13 mouse cellular contexts compared by ENCODE assay signal in the genomic region with DNA sequence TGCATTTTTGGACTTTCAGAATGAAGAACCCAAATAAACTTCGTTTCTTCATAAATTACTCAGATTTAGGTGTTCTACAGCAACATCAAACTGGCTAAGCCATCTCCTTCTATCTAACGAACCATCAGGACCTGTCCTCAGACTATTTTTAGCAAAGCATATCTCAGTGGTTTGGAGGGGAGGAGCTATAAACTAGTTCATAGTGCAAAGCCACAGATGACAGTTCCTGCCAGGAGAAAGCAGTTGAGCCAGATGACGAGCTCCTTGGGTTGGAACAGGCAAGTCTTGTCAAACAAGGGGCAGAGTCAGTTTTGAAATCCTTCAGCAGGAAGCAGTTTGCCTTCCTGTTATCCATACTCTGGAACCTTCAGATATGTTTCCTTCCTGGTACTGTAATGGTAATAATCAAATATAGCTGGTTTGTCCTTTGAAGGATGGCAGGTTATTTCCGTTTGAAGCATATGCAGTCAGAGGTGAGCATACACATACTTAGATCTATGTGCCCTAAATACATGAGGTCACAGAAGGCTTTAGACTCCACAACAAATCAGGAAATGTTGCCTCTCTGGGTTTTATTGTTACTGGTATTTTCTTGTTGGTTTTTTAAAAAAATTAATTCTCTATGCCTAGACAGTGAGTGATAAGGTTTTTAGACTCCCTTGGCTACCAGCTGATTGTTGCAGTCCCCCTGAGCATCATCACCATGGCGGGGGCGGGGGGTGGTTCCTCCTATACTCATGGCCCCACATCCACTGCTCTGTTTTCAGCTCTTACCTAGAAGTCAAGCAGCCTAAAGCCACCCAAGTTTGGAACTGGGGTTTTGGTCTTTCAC.
DNase-seq lines count a peak whose midpoint lies in the region; ATAC-seq and TF ChIP-seq lines count a peak whose summit lies in the region.
"Had no signal": no experiment of that assay in that cellular context is flagged by ENCODE, and none has a peak within 500 bp of the region (broad histone marks: within the 10 kb centered on the region; RNA-seq: fewer than 3 reads in every experiment).

No protein-coding gene starts in this region.

- H3K4me1 ChIP-seq in embryonic facial prominence, embryonic 13.5 days, result 0 out of 2 replicates have a peak, but pooled peaks cover 8% of the 10 kb centered on the region
- H3K4me1 ChIP-seq in embryonic facial prominence, embryonic 10.5 days, result peaks cover 2% of the 10 kb centered on the region; the same call in 1 of the 2 replicates
- H3K4me1 ChIP-seq in embryonic fibroblast, embryonic 13.5 days (ENCODE audit: control insufficient read depth, insufficient read depth, low read length), result 0 out of 2 replicates have a peak, but pooled peaks cover 3% of the 10 kb centered on the region
- no peaks in the 10 kb centered on the region for H3K4me1 ChIP-seq in forebrain, embryonic 14.5 days (ENCODE audit: control insufficient read depth, insufficient read depth, low read length)
- H3K4me1 ChIP-seq: kidney, embryonic 15.5 days had no signal

- H3K4me3 ChIP-seq in embryonic facial prominence, embryonic 13.5 days, result no peak overlapping the region
- no peak overlapping the region for H3K4me3 ChIP-seq in embryonic facial prominence, embryonic 10.5 days
- no peak overlapping the region for H3K4me3 ChIP-seq in embryonic fibroblast, embryonic 13.5 days (ENCODE audit: insufficient read depth, low read length)
- H3K4me3 ChIP-seq in forebrain, embryonic 14.5 days (ENCODE audit: low read depth, low read length), result no peak overlapping the region
- H3K4me3 ChIP-seq: kidney, embryonic 15.5 days had no signal

- no peak for DNase-seq in embryonic facial prominence, embryonic 10.5 days (ENCODE audit: low spot score)
- DNase-seq in thymus, postnatal 25 days, result peak; percentile 1
- no peak for DNase-seq in thymus, adult 18-20 months
- DNase-seq in naive thymus-derived CD4-positive, alpha-beta T cell, adult 2 months (ENCODE audit: low read depth), result peak; percentile 34
- no peak for DNase-seq in heart, postnatal 14 days
- DNase-seq in forebrain, embryonic 14.5 days (ENCODE audit: low spot score), result no peak
- DNase-seq: cerebellum, postnatal 25 days; heart, postnatal 36 days; left cerebral cortex, postnatal 4 days; thymus, postnatal 36 days had no signal

- ATAC-seq in embryonic facial prominence, embryonic 13.5 days (ENCODE audit: insufficient number of reproducible peaks, insufficient read depth, low FRiP score, low TSS enrichment, low read depth), result no peak
- ATAC-seq in forebrain, embryonic 14.5 days, result no peak

- H3K9ac ChIP-seq in embryonic facial prominence, embryonic 13.5 days, result no peak overlapping the region
- no peak overlapping the region for H3K9ac ChIP-seq in forebrain, embryonic 14.5 days (ENCODE audit: low read length)
- H3K9ac ChIP-seq: kidney, embryonic 15.5 days had no signal

- H3K4me2 ChIP-seq in embryonic facial prominence, embryonic 13.5 days, result no peak overlapping the region
- no peak overlapping the region for H3K4me2 ChIP-seq in forebrain, embryonic 14.5 days (ENCODE audit: low read length)
- H3K4me2 ChIP-seq: kidney, embryonic 15.5 days had no signal

- H3K27me3 ChIP-seq in embryonic facial prominence, embryonic 13.5 days, result peaks cover 50% of the 10 kb centered on the region
- H3K27me3 ChIP-seq in embryonic facial prominence, embryonic 10.5 days (replicated peaks; ENCODE audit: low read depth, poor library complexity, severe bottlenecking), result peaks cover 94% of the 10 kb centered on the region
- no peaks in the 10 kb centered on the region for H3K27me3 ChIP-seq in forebrain, embryonic 14.5 days (replicated peaks; ENCODE audit: control insufficient read depth, insufficient read depth, low read length)

- no peak for TF ChIP-seq POLR2A in embryonic fibroblast, embryonic 13.5 days (IDR thresholded peaks at IDR 0.05; ENCODE audit: low read depth, low read length)

- no peaks in the 10 kb centered on the region for H3K36me3 ChIP-seq in embryonic facial prominence, embryonic 13.5 days
- H3K36me3 ChIP-seq in embryonic facial prominence, embryonic 10.5 days (replicated peaks), result no peaks in the 10 kb centered on the region
- no peaks in the 10 kb centered on the region for H3K36me3 ChIP-seq in forebrain, embryonic 14.5 days (ENCODE audit: control insufficient read depth, insufficient read depth, low read length)
- H3K36me3 ChIP-seq: kidney, embryonic 15.5 days had no signal

- no peak for TF ChIP-seq CTCF in embryonic fibroblast, embryonic 13.5 days (IDR thresholded peaks at IDR 0.05; ENCODE audit: borderline replicate concordance, insufficient read depth, low read length)

- no peaks in the 10 kb centered on the region for H3K9me3 ChIP-seq in embryonic facial prominence, embryonic 13.5 days
- no peaks in the 10 kb centered on the region for H3K9me3 ChIP-seq in embryonic facial prominence, embryonic 10.5 days
- no peaks in the 10 kb centered on the region for H3K9me3 ChIP-seq in forebrain, embryonic 14.5 days (replicated peaks; ENCODE audit: control insufficient read depth, low read length)
- H3K9me3 ChIP-seq: kidney, embryonic 15.5 days had no signal

- H3K27ac ChIP-seq in embryonic facial prominence, embryonic 13.5 days, result 0 out of 2 replicates have a peak overlapping the region, but pooled peaks have one; percentile 7
- H3K27ac ChIP-seq in embryonic facial prominence, embryonic 10.5 days (replicated peaks), result no peak overlapping the region
- H3K27ac ChIP-seq in embryonic fibroblast, embryonic 13.5 days (ENCODE audit: insufficient read depth, low read length), result peak overlapping the region; percentile 84
- H3K27ac ChIP-seq in forebrain, embryonic 14.5 days (ENCODE audit: low read depth, low read length), result no peak overlapping the region
- H3K27ac ChIP-seq: kidney, embryonic 15.5 days had no signal

- 70% methylated on average over 6 of the region's 6 CpGs for WGBS in embryonic facial prominence, embryonic 13.5 days
- 82% methylated on average over 6 of the region's 6 CpGs for WGBS in embryonic facial prominence, embryonic 10.5 days
- 79% methylated on average over 6 of the region's 6 CpGs for WGBS in forebrain, embryonic 14.5 days

- intact Hi-C loops in heart, postnatal 14 days (cut with DNase I), result loop anchor here (5.0 to 10.0 kb wide), 2 partner anchors 282 to 465 kb away; a partner anchor contains a TSS

Comparison
In these comparisons a context has a peak if more than half of its experiments do, and no peak if none do; other contexts are left out.
1. H3K27ac ChIP-seq: peak in embryonic facial prominence, embryonic 13.5 days (single experiment) and embryonic fibroblast, embryonic 13.5 days (single experiment); none in embryonic facial prominence, embryonic 10.5 days (single experiment) and forebrain, embryonic 14.5 days (single experiment).
2. DNase-seq: peak in thymus, postnatal 25 days (single experiment) and naive thymus-derived CD4-positive, alpha-beta T cell, adult 2 months (single experiment); none in embryonic facial prominence, embryonic 10.5 days (single experiment), thymus, adult 18-20 months (0 of 2), heart, postnatal 14 days (0 of 2) and forebrain, embryonic 14.5 days (single experiment).